Mouse (Mus musculus) midbrain, embryonic 14.5 days (tissue): Measurements from ENCODE around the gene Gm10719. TPM values are rescaled to one million over a fixed set of nuclear protein-coding genes. Genes with fewer than 3 reads are reported as not detected.
"Not testable (repeated sequence)": the region's sequence is repeated elsewhere in the genome, so short reads cannot be mapped to it uniquely, and the experiment has no call there.

ENCODE experiments used
- ATAC-seq: fragments of 200-750 bp; cut with Nextera tagmentation; 2 replicates; pipeline ENCODE4 v1.8.0; 2017; ENCODE audit warnings: moderate number of reproducible peaks, moderate library complexity; ENCODE audit not compliant: low FRiP score, low TSS enrichment
- DNase-seq: peaks from one replicate; pipeline ENCODE4 v3.0.0-alpha.2; 2015
- H3K27ac ChIP-seq: fragments of 300-500 bp; sonication (generic); replicated peaks from 2 replicates; pipeline ENCODE4 v1.5.1; 2014; ENCODE audit warnings: mild to moderate bottlenecking, low read depth, low read length, moderate library complexity
- H3K27me3 ChIP-seq: fragments of 300-500 bp; sonication (generic); 2 replicates; pipeline ENCODE4 v1.6.1; 2014; ENCODE audit warnings: low read length, control low read depth, mixed read lengths; ENCODE audit not compliant: control insufficient read depth, insufficient read depth
- H3K36me3 ChIP-seq: fragments of 300-500 bp; sonication (generic); 2 replicates; pipeline ENCODE4 v1.6.1; 2014; ENCODE audit warnings: low read length, control low read depth; ENCODE audit not compliant: control insufficient read depth, insufficient read depth
- H3K4me1 ChIP-seq: fragments of 300-500 bp; sonication (generic); 2 replicates; pipeline ENCODE4 v1.6.1; 2014; ENCODE audit warnings: mild to moderate bottlenecking, antibody characterized with exemption, low read length, control low read depth; ENCODE audit not compliant: control insufficient read depth, insufficient read depth
- H3K4me2 ChIP-seq: fragments of 300-500 bp; sonication (generic); 2 replicates; pipeline ENCODE4 v1.6.1; 2014; ENCODE audit warnings: mild to moderate bottlenecking, low read length, moderate library complexity
- H3K4me3 ChIP-seq: fragments of 300-500 bp; sonication (generic); replicated peaks from 2 replicates; pipeline ENCODE4 v1.5.1; 2014; ENCODE audit warnings: low read depth, low read length
- H3K9ac ChIP-seq: fragments of 300-500 bp; sonication (generic); replicated peaks from 2 replicates; pipeline ENCODE4 v1.6.1; 2014; ENCODE audit warnings: mild to moderate bottlenecking, low read length, moderate library complexity
- H3K9me3 ChIP-seq: fragments of 300-500 bp; sonication (generic); 2 replicates; pipeline ENCODE4 v1.6.1; 2016; ENCODE audit warnings: low read length, control low read depth, mixed read lengths; ENCODE audit not compliant: control insufficient read depth
- WGBS: fragments of 180-500 bp; shearing (Covaris S2); extraction: QIAGEN DNeasy Blood & Tissue Kit; methylation state at CpG from one replicate; pipeline ENCODE4 v1.1.7; 2014; 5-methylcytosine and 5-hydroxymethylcytosine counted together
- microRNA-seq: library from miRNA; unstranded; fragments of <30 nt; microRNA quantifications from one replicate; pipeline ENCODE4, GENCODE M21; 2016
- polyA plus RNA-seq: library from polyadenylated mRNA; unstranded; fragments of >200 nt; fragmentation: Nextera tagmentation; extraction: Ambion mirVana; gene quantifications from 2 replicates; pipeline ENCODE4 v1.2.1, GENCODE M21; 2014

The Gm10719 gene
- polyA plus RNA-seq, 1 experiment from 2014 or later, result 0.59 TPM

- DNase-seq, H3K9ac ChIP-seq, H3K4me3 ChIP-seq, H3K36me3 ChIP-seq, H3K4me1 ChIP-seq, H3K4me2 ChIP-seq, H3K27me3 ChIP-seq, H3K9me3 ChIP-seq, H3K27ac ChIP-seq, ATAC-seq: not testable (repeated sequence)
- WGBS, result no CpG with 5 or more reads among the region's 8 CpGs
Measured at GRCm38 (mm10) chr9:3034299-3034698, 17.1 kb downstream of the Gm10719 start, which contains the start of gene Gm17535. Gm17535 (plus strand) TSS chr9:3034599.

GRCm38 (mm10) chr9:3036577-3036976 lies 19.4 kb downstream of the Gm10719 start, which contains the start of gene Gm10715:
Gm10715 (plus strand) TSS chr9:3036877.
- H3K9ac ChIP-seq, ATAC-seq, H3K27me3 ChIP-seq, H3K27ac ChIP-seq, H3K36me3 ChIP-seq, H3K4me2 ChIP-seq, H3K4me1 ChIP-seq, DNase-seq, H3K9me3 ChIP-seq, H3K4me3 ChIP-seq: not testable (repeated sequence)
- 70% methylated on average over 6 of the region's 8 CpGs for WGBS

- not testable (repeated sequence) for H3K9ac ChIP-seq, H3K36me3 ChIP-seq, H3K4me1 ChIP-seq, H3K27me3 ChIP-seq, H3K4me3 ChIP-seq, ATAC-seq, H3K27ac ChIP-seq, H3K4me2 ChIP-seq, H3K9me3 ChIP-seq
- peak; percentile 0 for DNase-seq
- 64% methylated on average over 4 of the region's 4 CpGs for WGBS
Measured at GRCm38 (mm10) chr9:3038161-3038560, 21.0 kb downstream of the Gm10719 start.

Small RNA genes lying within 50 kb of the gene (microRNA-seq; reads per million reads assigned to microRNA genes)
- gene Mir101c, result not detected

Other genes starting within 250 kb of the Gm10719 start
- gene Gm10722, start 16.5 kb upstream of the Gm10719 start, polyA plus RNA-seq, result not detected in 2 replicates
- 0.49 TPM in 1 of 2 replicates, not detected in the other for gene Gm11168, start 14.1 kb upstream of the Gm10719 start, polyA plus RNA-seq
- 0.58 TPM in 1 of 2 replicates, not detected in the other for gene Gm10721, start 4.3 kb upstream of the Gm10719 start, polyA plus RNA-seq
- gene Gm10720, start 1.8 kb upstream of the Gm10719 start, polyA plus RNA-seq, result not detected in 2 replicates
- 1.5 and 1.8 TPM in 2 replicates for gene Gm10718, start 6.1 kb downstream of the Gm10719 start, polyA plus RNA-seq
- gene Gm10717, start 8.0 kb downstream of the Gm10719 start, polyA plus RNA-seq, result 1.2 TPM in 1 of 2 replicates, not detected in the other
- not detected in 2 replicates for gene Gm17535, start 17.2 kb downstream of the Gm10719 start, polyA plus RNA-seq
- not detected in 2 replicates for gene Gm10715, start 19.5 kb downstream of the Gm10719 start, polyA plus RNA-seq